Mouse (Mus musculus): Measurements from ENCODE around the gene Tapbp. TPM values are rescaled to one million over a fixed set of nuclear protein-coding genes. Genes with fewer than 3 reads are reported as not detected.

Tapbp gene
- polyA plus RNA-seq, 1 experiment from 2014 or later, result 30.1 TPM

DNA sequence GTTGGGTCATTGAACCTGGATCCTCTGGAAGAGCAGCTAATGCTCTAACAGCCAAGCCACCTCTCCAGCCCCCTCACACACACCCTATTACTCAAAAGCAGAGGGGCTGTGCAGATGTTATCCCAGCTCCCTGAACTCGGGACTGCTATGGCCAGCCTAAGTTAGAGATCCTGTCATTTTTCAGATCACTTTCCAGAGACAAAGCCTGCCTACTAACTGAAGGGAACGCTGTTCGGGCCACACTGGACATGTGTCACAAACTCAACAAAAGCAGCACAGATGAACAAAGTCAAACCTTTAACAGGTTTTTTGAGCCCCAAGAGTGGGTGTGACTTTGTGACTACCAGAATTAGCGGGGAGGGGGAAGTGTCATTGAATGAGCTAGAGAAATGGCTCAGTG is 37.2 kb downstream of the Tapbp start:
- peak overlapping the region; percentile 92 for H3K27ac ChIP-seq
- peaks cover 68% of the 10 kb centered on the region for H3K4me1 ChIP-seq
- H3K9ac ChIP-seq, result peak overlapping the region; percentile 84
- peak overlapping the region; percentile 90 for H3K4me2 ChIP-seq
- no peak for ATAC-seq
- H3K4me3 ChIP-seq, result peak overlapping the region; percentile 80
- H3K27me3 ChIP-seq (replicated peaks), result no peaks in the 10 kb centered on the region
- WGBS (ENCODE audit: insufficient replicate concordance), result 69% methylated on average over 4 of the region's 4 CpGs
- peaks cover 66% of the 10 kb centered on the region for H3K36me3 ChIP-seq
- no peaks in the 10 kb centered on the region for H3K9me3 ChIP-seq (replicated peaks)

DNA sequence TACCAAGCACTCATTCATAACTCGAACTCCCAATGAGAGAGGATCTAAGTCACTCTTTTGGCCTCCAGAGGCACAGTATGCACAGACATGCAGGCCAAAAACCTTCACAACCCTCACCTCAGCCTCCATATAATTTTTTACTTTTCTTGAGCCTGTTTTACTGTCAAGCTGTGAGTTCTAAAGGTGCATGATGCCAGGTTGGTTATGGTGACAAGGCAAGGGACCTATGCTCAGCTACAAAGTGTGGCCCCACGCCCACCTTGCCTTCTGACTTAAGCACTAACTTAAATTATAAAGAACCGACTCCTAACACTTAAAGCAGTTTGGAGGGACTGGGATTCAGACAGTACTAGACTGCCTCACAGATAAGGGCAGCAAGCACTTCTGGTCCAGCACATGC is 37.6 kb downstream of the Tapbp start:
- Histone ChIP-seq H3K27ac (peak overlapping the region; percentile 92), H3K27me3 (replicated peaks) (no peaks in the 10 kb centered on the region), H3K4me2 (peak overlapping the region; percentile 90), H3K4me1 (peaks cover 68% of the 10 kb centered on the region), H3K36me3 (peaks cover 65% of the 10 kb centered on the region), H3K9ac (peak overlapping the region; percentile 84), H3K9me3 (replicated peaks) (no peaks in the 10 kb centered on the region), H3K4me3 (peak overlapping the region; percentile 80)
- WGBS (ENCODE audit: insufficient replicate concordance), result 58% methylated on average over 3 of the region's 3 CpGs
- ATAC-seq, result no peak

DNA sequence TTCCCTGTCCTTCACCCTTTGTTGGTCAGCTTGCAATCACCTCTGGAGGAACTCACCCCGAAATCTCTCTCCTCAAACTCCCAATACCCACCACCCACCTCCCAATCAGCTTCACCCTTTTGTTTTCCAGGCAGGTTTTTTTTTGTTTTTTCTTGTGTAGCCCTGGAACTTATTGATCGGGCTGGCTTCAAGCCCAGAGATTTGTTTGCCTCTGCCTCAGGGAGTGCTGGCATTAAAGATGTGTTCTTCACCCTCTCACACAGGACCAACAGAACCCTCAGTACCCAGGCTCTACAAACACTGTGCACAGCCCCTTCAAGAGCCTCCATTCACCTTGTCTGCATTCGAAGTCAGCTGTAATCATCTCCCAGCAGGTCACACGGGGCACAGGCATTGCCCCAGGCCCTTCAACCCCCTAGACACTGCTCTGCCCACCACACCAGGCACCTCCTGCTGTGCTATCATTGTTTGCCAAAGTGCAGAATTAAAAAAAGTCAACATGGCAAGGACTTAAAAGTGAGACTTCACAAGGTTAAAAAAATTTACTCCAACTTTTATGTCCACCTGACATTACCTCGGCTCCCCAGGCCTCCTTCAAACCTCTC is 38.4 kb downstream of the Tapbp start:
- peak overlapping the region; percentile 84 for H3K9ac ChIP-seq
- H3K4me1 ChIP-seq, result peaks cover 68% of the 10 kb centered on the region
- H3K27me3 ChIP-seq (replicated peaks), result no peaks in the 10 kb centered on the region
- 21% methylated on average over 5 of the region's 5 CpGs for WGBS (ENCODE audit: insufficient replicate concordance)
- peaks cover 65% of the 10 kb centered on the region for H3K36me3 ChIP-seq
- peak overlapping the region; percentile 90 for H3K4me2 ChIP-seq
- peak overlapping the region; percentile 92 for H3K27ac ChIP-seq
- H3K9me3 ChIP-seq (replicated peaks), result no peaks in the 10 kb centered on the region
- H3K4me3 ChIP-seq, result peak overlapping the region; percentile 80
- no peak for ATAC-seq

DNA sequence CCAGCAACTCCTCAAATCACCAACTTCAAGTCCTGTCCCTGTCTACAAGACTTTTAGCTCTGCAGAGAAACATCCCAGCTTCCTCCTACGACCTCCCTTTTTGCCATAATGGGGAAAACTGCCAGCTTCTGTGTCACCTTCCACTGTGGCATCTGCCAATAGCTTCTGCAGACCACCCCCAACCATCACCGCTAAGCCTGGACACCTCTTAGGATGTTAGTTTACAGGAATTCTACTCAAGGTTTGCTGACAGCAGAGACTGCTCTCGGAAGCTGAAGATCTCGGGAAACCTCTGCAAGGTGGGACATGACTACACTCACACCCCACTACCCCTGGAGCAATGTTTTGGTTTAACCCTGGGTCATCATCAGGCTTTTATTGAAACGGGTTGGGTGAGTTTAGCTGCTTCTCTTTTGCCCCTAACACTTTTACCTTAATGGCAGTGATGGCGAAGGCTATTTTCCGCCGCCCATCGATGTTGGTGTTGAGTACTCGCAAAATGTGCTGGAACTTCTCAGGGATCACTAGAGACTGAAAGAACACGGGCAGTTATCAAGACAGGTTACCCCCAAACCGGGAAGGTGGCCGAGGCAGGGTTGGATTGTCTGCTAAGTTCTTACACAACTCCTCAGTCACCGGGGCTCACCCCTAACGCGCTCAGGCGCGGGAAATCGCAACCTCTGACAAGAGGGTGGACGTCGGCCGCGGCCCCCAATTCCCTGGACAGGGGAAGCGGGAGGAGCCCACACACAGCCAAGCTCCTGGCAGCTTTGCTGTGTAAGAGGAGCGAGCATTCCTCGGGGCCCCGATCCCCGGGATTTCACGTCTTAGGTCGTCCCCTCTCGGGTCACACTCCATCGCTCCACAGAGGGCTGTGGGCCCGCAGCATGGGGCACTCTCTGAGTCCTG is 39.2 kb downstream of the Tapbp start:
- H3K27me3 ChIP-seq (replicated peaks), result no peaks in the 10 kb centered on the region
- under 1% methylated on average over 33 of the region's 33 CpGs for WGBS (ENCODE audit: insufficient replicate concordance)
- peaks cover 64% of the 10 kb centered on the region for H3K4me1 ChIP-seq
- H3K9ac ChIP-seq, result peak overlapping the region; percentile 84
- no peaks in the 10 kb centered on the region for H3K9me3 ChIP-seq (replicated peaks)
- peaks cover 65% of the 10 kb centered on the region for H3K36me3 ChIP-seq
- peak overlapping the region; percentile 80 for H3K4me3 ChIP-seq
- peak overlapping the region; percentile 90 for H3K4me2 ChIP-seq
- H3K27ac ChIP-seq, result peak overlapping the region; percentile 92
- no peak for ATAC-seq

DNA sequence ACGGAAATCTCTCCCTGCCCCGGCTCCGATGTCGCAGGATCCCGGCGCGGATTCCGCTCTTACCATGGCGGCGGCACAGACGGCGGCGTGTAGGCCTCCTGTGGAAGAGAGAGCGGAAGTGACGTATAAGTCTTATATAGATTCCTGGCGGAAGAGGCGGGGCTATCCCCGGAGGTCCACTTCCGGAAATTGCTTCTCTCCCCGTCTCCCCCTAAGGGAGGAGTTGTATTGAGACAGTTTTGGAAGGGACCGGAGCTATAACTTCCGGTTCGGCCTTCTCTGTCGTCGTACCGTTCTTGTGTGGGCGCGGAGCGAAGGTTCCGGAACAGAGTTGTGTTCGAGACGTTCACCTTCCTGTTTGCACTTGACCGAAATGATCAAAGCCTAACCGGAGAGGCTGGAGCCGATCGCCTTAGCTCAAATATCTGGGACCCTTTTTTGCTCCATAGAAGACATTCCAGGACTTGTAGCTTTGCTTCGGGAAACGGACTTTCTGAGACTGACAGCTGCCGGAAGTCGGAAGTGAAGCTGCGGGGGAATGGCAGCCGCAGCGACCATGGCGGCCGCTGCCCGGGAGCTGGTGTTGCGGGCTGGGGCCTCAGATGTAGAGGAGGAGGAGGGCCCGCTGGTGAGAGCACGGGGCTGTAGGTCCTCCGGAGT is 40.0 kb downstream of the Tapbp start, which contains the start of the genes Vps52 and Rps18:
Gene Vps52 (plus strand): TSS at position 258 of the 660 bp plus-strand sequence.
Gene Rps18 (minus strand): TSS at position 447 of the 660 bp plus-strand sequence.
- peak within 1 kb of the TSS; percentile 84 for H3K9ac ChIP-seq
- H3K27me3 ChIP-seq (replicated peaks), result no peaks in the 10 kb centered on the region
- peak; percentile 81 for ATAC-seq
- peak within 1 kb of the TSS; percentile 80 for H3K4me3 ChIP-seq
- H3K27ac ChIP-seq, result peak within 1 kb of the TSS; percentile 92
- WGBS (ENCODE audit: insufficient replicate concordance), result under 1% methylated on average over 50 of the region's 50 CpGs
- H3K4me1 ChIP-seq, result peaks cover 56% of the 10 kb centered on the region
- H3K4me2 ChIP-seq, result peak within 1 kb of the TSS; percentile 91
- H3K9me3 ChIP-seq (replicated peaks), result no peaks in the 10 kb centered on the region
- H3K36me3 ChIP-seq, result peaks cover 65% of the 10 kb centered on the region

DNA sequence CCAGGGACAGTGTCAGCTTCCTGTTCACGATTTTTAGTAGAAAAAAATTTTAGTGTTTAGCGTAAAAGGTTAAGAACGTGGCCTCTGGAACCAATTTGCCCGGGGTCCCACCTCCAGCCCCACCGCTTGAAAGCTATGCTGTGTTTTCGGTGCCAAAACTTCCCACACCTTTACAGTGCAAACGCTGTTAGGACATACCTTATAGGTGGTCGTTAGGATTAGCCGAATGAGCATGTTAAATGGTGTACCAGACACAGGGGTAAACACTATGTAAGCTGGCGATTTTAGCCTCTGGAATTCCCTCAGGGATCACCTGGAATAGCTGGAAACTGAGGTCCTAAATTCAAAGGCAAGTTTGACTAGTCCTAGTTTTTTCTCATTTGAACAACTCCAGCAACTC is 40.6 kb downstream of the Tapbp start:
- no peaks in the 10 kb centered on the region for H3K9me3 ChIP-seq (replicated peaks)
- no peaks in the 10 kb centered on the region for H3K27me3 ChIP-seq (replicated peaks)
- H3K4me1 ChIP-seq, result peaks cover 49% of the 10 kb centered on the region
- H3K27ac ChIP-seq, result peak overlapping the region; percentile 90
- H3K4me2 ChIP-seq, result peak overlapping the region; percentile 91
- peak overlapping the region; percentile 80 for H3K4me3 ChIP-seq
- ATAC-seq, result no peak
- H3K9ac ChIP-seq, result peak overlapping the region; percentile 84
- H3K36me3 ChIP-seq, result peaks cover 70% of the 10 kb centered on the region
- 3% methylated on average over 10 of the region's 10 CpGs for WGBS (ENCODE audit: insufficient replicate concordance)

DNA sequence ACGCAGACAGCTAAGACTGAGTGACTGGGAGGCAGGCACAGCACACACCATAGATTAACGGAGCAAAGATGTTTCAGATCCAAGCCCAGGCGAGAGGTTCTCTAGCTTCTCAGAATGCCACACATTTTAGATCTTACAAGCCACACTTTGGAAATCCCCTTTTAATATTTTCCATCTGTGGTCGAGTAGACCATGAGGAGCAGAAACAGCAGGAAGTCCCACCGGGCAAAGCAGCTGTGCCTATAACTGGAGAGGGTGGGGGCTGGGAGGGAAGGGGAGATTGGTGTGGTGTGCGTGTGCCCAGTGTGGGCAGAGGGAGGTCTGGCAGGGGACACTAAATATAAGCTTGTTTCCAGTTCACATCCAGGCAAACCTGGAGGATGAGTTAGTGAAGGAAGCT is 41.8 kb downstream of the Tapbp start:
- H3K4me3 ChIP-seq, result no peak overlapping the region
- 0 out of 2 replicates have a peak overlapping the region, but pooled peaks have one; percentile 91 for H3K4me2 ChIP-seq
- no peak for ATAC-seq
- 80% methylated on average over 6 of the region's 6 CpGs for WGBS (ENCODE audit: insufficient replicate concordance)
- no peaks in the 10 kb centered on the region for H3K9me3 ChIP-seq (replicated peaks)
- no peak overlapping the region for H3K27ac ChIP-seq
- peaks cover 73% of the 10 kb centered on the region for H3K36me3 ChIP-seq
- peaks cover 38% of the 10 kb centered on the region for H3K4me1 ChIP-seq
- no peak overlapping the region; the same call in 1 of the 2 replicates for H3K9ac ChIP-seq
- no peaks in the 10 kb centered on the region for H3K27me3 ChIP-seq (replicated peaks)

DNA sequence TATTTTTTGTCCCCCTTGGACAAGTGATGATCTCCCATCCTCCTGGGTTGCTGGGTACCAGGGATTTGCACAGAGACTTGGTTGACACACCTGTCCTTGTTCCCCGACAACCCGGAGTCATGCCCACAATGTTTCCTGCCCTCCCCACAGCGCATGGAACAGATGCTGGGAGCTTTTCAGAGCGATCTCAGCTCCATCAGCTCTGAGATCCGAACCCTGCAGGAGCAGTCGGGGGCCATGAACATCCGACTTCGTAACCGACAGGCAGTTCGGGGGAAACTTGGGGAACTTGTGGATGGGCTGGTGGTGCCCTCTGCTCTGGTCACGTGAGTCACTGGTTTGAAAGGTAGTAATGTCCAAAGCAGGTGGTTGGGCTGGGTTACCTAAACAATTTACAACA is 42.8 kb downstream of the Tapbp start:
- WGBS (ENCODE audit: insufficient replicate concordance), result 87% methylated on average over 11 of the region's 11 CpGs
- H3K36me3 ChIP-seq, result peaks cover 73% of the 10 kb centered on the region

DNA sequence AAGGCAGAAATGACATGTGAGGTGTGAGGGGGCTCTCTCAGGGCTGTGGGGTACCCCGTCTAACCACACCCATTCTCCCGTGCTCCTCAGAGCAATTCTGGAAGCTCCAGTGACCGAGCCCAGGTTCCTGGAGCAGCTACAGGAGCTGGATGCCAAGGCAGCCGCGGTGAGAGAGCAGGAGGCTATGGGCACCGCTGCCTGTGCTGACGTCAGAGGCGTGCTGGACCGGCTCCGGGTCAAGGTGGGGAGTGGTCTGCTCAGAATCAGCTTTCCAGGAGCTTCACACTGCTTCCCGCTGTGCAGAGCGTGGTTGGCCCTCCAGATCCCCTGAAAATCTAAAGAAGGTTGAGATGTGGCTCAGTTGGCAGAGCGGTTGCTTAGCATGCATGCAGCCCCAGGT is 43.4 kb downstream of the Tapbp start:
- Histone ChIP-seq H3K9ac (no peak overlapping the region), H3K27ac (no peak overlapping the region), H3K9me3 (replicated peaks) (no peaks in the 10 kb centered on the region), H3K4me2 (no peak overlapping the region), H3K4me1 (peaks cover 21% of the 10 kb centered on the region), H3K36me3 (peaks cover 73% of the 10 kb centered on the region), H3K4me3 (no peak overlapping the region), H3K27me3 (replicated peaks) (no peaks in the 10 kb centered on the region)
- 88% methylated on average over 13 of the region's 13 CpGs for WGBS (ENCODE audit: insufficient replicate concordance)
- ATAC-seq, result no peak

More for the DNA sequence above, 42.8 kb downstream of the Tapbp start:
- no peaks in the 10 kb centered on the region for H3K27me3 ChIP-seq (replicated peaks)
- peaks cover 28% of the 10 kb centered on the region for H3K4me1 ChIP-seq
- H3K4me2 ChIP-seq, result no peak overlapping the region
- H3K9ac ChIP-seq, result no peak overlapping the region
- no peaks in the 10 kb centered on the region for H3K9me3 ChIP-seq (replicated peaks)
- ATAC-seq, result no peak
- no peak overlapping the region for H3K27ac ChIP-seq
- H3K4me3 ChIP-seq, result no peak overlapping the region

DNA sequence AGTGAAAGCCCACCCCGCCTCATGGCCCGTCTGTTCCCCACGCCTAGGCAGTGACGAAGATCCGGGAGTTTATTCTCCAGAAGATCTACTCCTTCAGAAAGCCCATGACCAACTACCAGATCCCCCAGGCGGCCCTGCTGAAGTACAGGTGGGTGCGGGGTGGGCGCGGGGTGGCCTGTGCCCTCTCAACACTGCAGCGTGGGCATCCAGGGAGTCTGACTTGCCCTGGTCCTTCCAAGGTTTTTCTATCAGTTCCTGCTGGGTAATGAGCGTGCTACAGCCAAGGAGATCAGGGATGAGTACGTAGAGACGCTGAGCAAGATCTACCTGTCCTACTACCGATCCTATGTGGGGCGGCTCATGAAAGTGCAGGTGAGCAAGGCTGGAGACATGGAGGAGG is 44.2 kb downstream of the Tapbp start:
- Histone ChIP-seq H3K4me1 (peaks cover 15% of the 10 kb centered on the region), H3K4me3 (no peak overlapping the region), H3K36me3 (peaks cover 70% of the 10 kb centered on the region)

DNA sequence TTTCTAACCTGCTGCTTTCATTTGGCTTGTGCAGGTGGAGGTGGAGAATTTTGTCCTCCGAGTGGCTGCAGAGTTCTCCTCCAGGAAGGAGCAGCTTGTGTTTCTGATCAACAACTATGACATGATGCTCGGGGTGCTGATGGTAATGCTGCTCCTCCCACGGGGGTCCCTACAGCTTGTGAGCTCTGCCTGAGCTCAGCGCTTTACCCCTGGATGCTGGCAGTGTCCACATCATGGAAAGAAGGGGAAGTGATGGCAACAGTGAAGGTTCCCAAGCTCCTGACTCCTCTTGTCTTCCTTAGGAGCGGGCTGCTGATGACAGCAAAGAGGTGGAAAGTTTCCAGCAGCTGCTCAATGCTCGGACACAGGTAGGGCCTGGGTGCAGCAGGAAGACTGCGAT is 47.2 kb downstream of the Tapbp start:
- H3K9ac ChIP-seq, result no peak overlapping the region
- H3K36me3 ChIP-seq, result peaks cover 86% of the 10 kb centered on the region
- no peaks in the 10 kb centered on the region for H3K9me3 ChIP-seq (replicated peaks)
- WGBS (ENCODE audit: insufficient replicate concordance), result 85% methylated on average over 7 of the region's 7 CpGs
- H3K27ac ChIP-seq, result no peak overlapping the region
- H3K4me2 ChIP-seq, result no peak overlapping the region
- ATAC-seq, result no peak
- H3K4me1 ChIP-seq, result no peaks in the 10 kb centered on the region
- no peaks in the 10 kb centered on the region for H3K27me3 ChIP-seq (replicated peaks)
- H3K4me3 ChIP-seq, result no peak overlapping the region

More for the DNA sequence above, 44.2 kb downstream of the Tapbp start:
- Histone ChIP-seq H3K9me3 (replicated peaks) (no peaks in the 10 kb centered on the region), H3K27me3 (replicated peaks) (no peaks in the 10 kb centered on the region), H3K27ac (no peak overlapping the region), H3K4me2 (no peak overlapping the region), H3K9ac (no peak overlapping the region)
- WGBS (ENCODE audit: insufficient replicate concordance), result 89% methylated on average over 15 of the region's 15 CpGs
- no peak for ATAC-seq
